Mouse (Mus musculus): ENCODE results near the gene Asns. TPM values are rescaled to one million over a fixed set of nuclear protein-coding genes. Genes with fewer than 3 reads are reported as not detected.

Asns gene
- polyA plus RNA-seq, 1 experiment from 2014 or later, result 25.8 TPM

DNA sequence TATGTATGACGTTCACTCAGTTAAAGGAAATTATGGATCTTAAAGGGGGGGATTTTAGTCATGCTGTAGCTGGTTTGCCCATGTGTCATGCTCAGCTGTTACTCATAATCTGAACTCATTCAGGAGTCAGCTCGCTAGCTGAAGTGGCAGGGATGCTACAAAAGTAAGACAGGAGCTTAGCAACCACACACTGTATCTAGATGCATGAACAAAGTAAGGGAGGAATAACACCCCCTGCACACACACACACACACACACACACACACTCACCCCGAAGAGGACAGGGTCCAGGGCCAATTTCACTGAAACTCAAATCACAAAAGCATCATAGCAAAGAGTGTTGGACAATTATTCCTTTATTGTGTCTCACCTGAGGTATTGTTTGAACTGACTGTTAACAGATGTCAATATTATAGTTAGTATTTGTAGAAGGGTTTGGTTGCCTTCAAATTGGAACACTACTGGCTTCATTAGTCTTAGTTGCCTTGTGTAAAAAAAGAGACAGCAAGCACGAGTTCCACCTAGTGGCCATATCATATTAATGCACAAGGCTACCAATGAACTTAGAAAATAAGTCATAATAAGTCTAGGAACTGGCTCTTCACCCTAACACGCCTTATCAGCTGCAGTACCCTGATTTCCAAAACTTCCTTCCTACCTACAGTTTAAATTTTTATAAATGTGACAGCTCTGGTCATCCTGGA lies 32.5 kb downstream of the Asns start:
- peak; percentile 79 for TF ChIP-seq CTCF (IDR thresholded peaks at IDR 0.05; ENCODE audit: low read depth)
- ATAC-seq, result no peak
- Histone ChIP-seq H3K36me3 (ENCODE audit: control insufficient read depth, insufficient read depth) (no peaks in the 10 kb centered on the region), H3K9ac (ENCODE audit: low read depth, low read length) (no peak overlapping the region), H3K9me3 (ENCODE audit: control insufficient read depth) (no peaks in the 10 kb centered on the region), H3K4me3 (ENCODE audit: low read depth, low read length) (no peak overlapping the region), H3K27me3 (replicated peaks; ENCODE audit: control insufficient read depth, insufficient read depth, low read length) (no peaks in the 10 kb centered on the region), H3K4me1 (replicated peaks; ENCODE audit: control insufficient read depth, insufficient read depth, low read length) (no peaks in the 10 kb centered on the region), H3K4me2 (replicated peaks; ENCODE audit: low read depth) (no peak overlapping the region), H3K27ac (ENCODE audit: low read depth, low read length) (no peak overlapping the region)
- WGBS, result 56% methylated on average over 5 of the region's 5 CpGs

DNA sequence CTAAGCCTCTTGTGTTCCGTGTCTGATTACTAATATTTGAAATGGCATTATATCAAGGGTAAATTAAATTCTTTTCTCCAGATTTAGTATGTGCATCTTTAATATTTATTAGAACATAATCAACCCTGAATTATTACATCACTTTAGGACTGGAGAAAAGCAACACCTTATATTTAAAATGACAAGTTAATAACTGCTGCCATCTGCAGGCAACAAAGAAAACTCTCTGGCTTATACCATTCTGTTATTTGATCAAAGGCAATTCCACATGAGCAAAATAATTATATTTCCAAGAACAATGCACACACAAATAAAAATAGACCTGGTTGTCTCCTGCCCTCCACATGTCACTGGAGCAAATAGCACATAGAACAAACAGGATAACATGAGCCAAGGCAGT lies 36.5 kb downstream of the Asns start:
- no peaks in the 10 kb centered on the region for H3K27me3 ChIP-seq (replicated peaks; ENCODE audit: control insufficient read depth, insufficient read depth, low read length)
- no peak overlapping the region for H3K9ac ChIP-seq (ENCODE audit: low read depth, low read length)
- no peak for ATAC-seq
- no peaks in the 10 kb centered on the region for H3K36me3 ChIP-seq (ENCODE audit: control insufficient read depth, insufficient read depth)
- H3K4me2 ChIP-seq (replicated peaks; ENCODE audit: low read depth), result no peak overlapping the region
- no peak overlapping the region for H3K27ac ChIP-seq (ENCODE audit: low read depth, low read length)
- peak; percentile 29; the same call in 1 of the 2 replicates for TF ChIP-seq CTCF (IDR thresholded peaks at IDR 0.05; ENCODE audit: low read depth)
- 86% methylated on average over 1 of the region's 1 CpGs for WGBS
- H3K4me1 ChIP-seq (replicated peaks; ENCODE audit: control insufficient read depth, insufficient read depth, low read length), result no peaks in the 10 kb centered on the region
- no peaks in the 10 kb centered on the region for H3K9me3 ChIP-seq (ENCODE audit: control insufficient read depth)
- H3K4me3 ChIP-seq (ENCODE audit: low read depth, low read length), result no peak overlapping the region

- Histone ChIP-seq H3K9me3 (ENCODE audit: control insufficient read depth) (no peaks in the 10 kb centered on the region), H3K4me3 (ENCODE audit: low read depth, low read length) (no peak overlapping the region), H3K4me2 (replicated peaks; ENCODE audit: low read depth) (no peak overlapping the region), H3K27ac (ENCODE audit: low read depth, low read length) (no peak overlapping the region), H3K27me3 (replicated peaks; ENCODE audit: control insufficient read depth, insufficient read depth, low read length) (no peaks in the 10 kb centered on the region), H3K9ac (ENCODE audit: low read depth, low read length) (no peak overlapping the region), H3K4me1 (replicated peaks; ENCODE audit: control insufficient read depth, insufficient read depth, low read length) (no peaks in the 10 kb centered on the region), H3K36me3 (ENCODE audit: control insufficient read depth, insufficient read depth) (no peaks in the 10 kb centered on the region)
- TF ChIP-seq CTCF (IDR thresholded peaks at IDR 0.05; ENCODE audit: low read depth), result no peak
- ATAC-seq, result no peak
These were observed 44.6 kb downstream of the Asns start for GRCm38 (mm10) chr6:7648458-7648857.

Other genes starting within 250 kb of the Asns start
- 49.3 and 51.4 TPM in 2 replicates for gene Tac1, start 138.4 kb downstream of the Asns start, polyA plus RNA-seq (2015; fragmentation: Nextera tagmentation; extraction: Ambion mirVana)
- gene C1galt1, start 151.6 kb upstream of the Asns start, polyA plus RNA-seq (2015; fragmentation: Nextera tagmentation; extraction: Ambion mirVana), result 8.3 and 8.7 TPM in 2 replicates

Data from intestine, postnatal 0 days (tissue).